Mouse (Mus musculus) E14TG2a.4 (cell line): Measurements from ENCODE around the gene Adarb2.

ENCODE experiments used
- CTCF ChIP-seq: conservative IDR thresholded peaks from 2 replicates; pipeline ENCODE4 v1.5.1; 2014; ENCODE audit warnings: low read length
- NANOG ChIP-seq: IDR thresholded peaks from 2 replicates; pipeline ENCODE4 v1.6.1; 2014; ENCODE audit warnings: borderline replicate concordance, low read length, mixed read lengths

- TF ChIP-seq CTCF (peak; percentile 60), NANOG (no peak)
Measured at GRCm38 (mm10) chr13:8744565-8744964, 541.9 kb downstream of the Adarb2 start.
